Mouse (Mus musculus) hindbrain, embryonic 15.5 days (tissue): Measurements from ENCODE around the gene Phex. TPM values are rescaled to one million over a fixed set of nuclear protein-coding genes. Genes with fewer than 3 reads are reported as not detected.

Experiments
- ATAC-seq: fragments of 200-750 bp; cut with Nextera tagmentation; 2 replicates; pipeline ENCODE4 v1.8.0; 2017; ENCODE audit warnings: low read depth, moderate number of reproducible peaks, moderate TSS enrichment; ENCODE audit not compliant: low FRiP score
- H3K27ac ChIP-seq: fragments of 300-500 bp; sonication (generic); replicated peaks from 2 replicates; pipeline ENCODE4 v1.5.1; 2015; ENCODE audit warnings: mild to moderate bottlenecking, inconsistent platforms
- H3K27me3 ChIP-seq: fragments of 300-500 bp; sonication (generic); 2 replicates; pipeline ENCODE4 v1.6.1; 2015; ENCODE audit warnings: control low read depth, inconsistent platforms
- H3K36me3 ChIP-seq: fragments of 300-500 bp; sonication (generic); 2 replicates; pipeline ENCODE4 v1.6.1; 2015; ENCODE audit warnings: control low read depth, inconsistent platforms
- H3K4me1 ChIP-seq: fragments of 300-500 bp; sonication (generic); replicated peaks from 2 replicates; pipeline ENCODE4 v1.6.1; 2015; ENCODE audit warnings: control low read depth, inconsistent platforms
- H3K4me2 ChIP-seq: fragments of 300-500 bp; sonication (generic); 2 replicates; pipeline ENCODE4 v1.6.1; 2015; ENCODE audit warnings: moderate library complexity, mild to moderate bottlenecking, inconsistent platforms
- H3K4me3 ChIP-seq: fragments of 300-500 bp; sonication (generic); 2 replicates; pipeline ENCODE4 v1.5.1; 2015; ENCODE audit warnings: mild to moderate bottlenecking, inconsistent platforms
- H3K9ac ChIP-seq: fragments of 300-500 bp; sonication (generic); 2 replicates; pipeline ENCODE4 v1.6.1; 2015; ENCODE audit warnings: inconsistent platforms
- H3K9me3 ChIP-seq: fragments of 300-500 bp; sonication (generic); 2 replicates; pipeline ENCODE4 v1.6.1; 2016; ENCODE audit warnings: control low read depth, inconsistent platforms
- WGBS: fragments of 180-500 bp; shearing (Covaris S2); methylation state at CpG from one replicate; pipeline ENCODE4 v1.1.7; 2015; 5-methylcytosine and 5-hydroxymethylcytosine counted together
- polyA plus RNA-seq: library from polyadenylated mRNA; unstranded; fragments of >200 nt; fragmentation: Nextera tagmentation; extraction: Ambion mirVana; gene quantifications from 2 replicates; pipeline ENCODE4 v1.2.1, GENCODE M21; 2015

Gene Phex
- 0.18 and 0.26 TPM in 2 replicates for polyA plus RNA-seq

GRCm38 (mm10) chrX:157415212-157415611, at the start of gene Phex:
TSS of gene Phex (minus strand) at chrX:157415312.
- no peak within 1 kb of the TSS for H3K9ac ChIP-seq
- no peaks in the 10 kb centered on the region for H3K4me1 ChIP-seq
- no peak for ATAC-seq
- H3K36me3 ChIP-seq: no peaks in the 10 kb centered on the region
- H3K9me3 ChIP-seq: no peaks in the 10 kb centered on the region
- no peaks in the 10 kb centered on the region for H3K27me3 ChIP-seq
- H3K4me3 ChIP-seq: no peak within 1 kb of the TSS
- no peak within 1 kb of the TSS for H3K4me2 ChIP-seq
- WGBS: 63% methylated on average over 5 of the region's 5 CpGs
- H3K27ac ChIP-seq: no peak within 1 kb of the TSS

DNA sequence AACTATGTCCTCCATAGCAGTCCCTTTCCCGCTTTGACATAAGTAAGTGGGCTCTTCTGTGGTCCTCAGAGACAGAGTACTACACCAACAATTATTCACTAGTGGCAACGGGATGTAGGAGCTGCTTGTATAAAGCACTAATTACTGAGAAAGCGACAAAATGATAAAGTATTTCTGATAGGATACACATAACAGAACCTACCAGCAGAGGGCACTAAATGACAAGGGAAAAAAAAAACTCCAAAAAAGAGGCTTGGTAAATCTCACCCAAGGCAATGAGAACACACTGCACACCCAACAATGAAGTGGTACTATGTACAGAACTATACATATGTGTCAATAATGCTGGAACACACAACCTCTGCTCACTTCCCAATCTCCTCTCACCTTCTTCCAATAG, 47.6 kb upstream of the Phex start:
- 72% methylated on average over 3 of the region's 3 CpGs for WGBS
- H3K4me2 ChIP-seq: no peak overlapping the region
- 0 out of 2 replicates have a peak, but pooled peaks cover 2% of the 10 kb centered on the region for H3K36me3 ChIP-seq
- H3K27ac ChIP-seq: no peak overlapping the region
- no peaks in the 10 kb centered on the region for H3K27me3 ChIP-seq
- H3K4me3 ChIP-seq: no peak overlapping the region
- no peaks in the 10 kb centered on the region for H3K4me1 ChIP-seq
- H3K9me3 ChIP-seq: no peaks in the 10 kb centered on the region
- H3K9ac ChIP-seq: no peak overlapping the region
- no peak for ATAC-seq

DNA sequence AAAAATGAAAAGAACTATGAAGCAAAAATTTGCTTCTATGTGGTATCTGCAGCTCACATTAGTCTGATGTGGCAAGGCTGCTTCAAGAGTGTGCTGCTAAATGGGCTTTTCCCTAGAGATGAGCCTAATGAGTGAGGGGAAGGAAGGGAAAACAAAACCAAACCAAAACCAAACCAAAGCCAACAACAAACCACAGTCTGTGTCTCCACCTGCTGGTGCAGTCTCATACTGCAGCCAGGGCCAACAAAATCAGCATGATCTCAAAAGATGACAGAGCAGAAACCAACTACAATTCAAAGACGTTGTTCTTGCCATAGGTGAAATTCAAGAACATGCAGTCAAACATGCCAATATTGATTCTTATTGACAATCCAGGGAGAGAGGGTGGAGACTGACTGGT, 39.3 kb upstream of the Phex start:
- Histone ChIP-seq H3K4me2 (no peak overlapping the region), H3K27me3 (no peaks in the 10 kb centered on the region), H3K9ac (no peak overlapping the region), H3K4me3 (no peak overlapping the region), H3K27ac (no peak overlapping the region), H3K36me3 (no peaks in the 10 kb centered on the region), H3K4me1 (no peaks in the 10 kb centered on the region), H3K9me3 (no peaks in the 10 kb centered on the region)
- ATAC-seq: no peak
- WGBS: 50% methylated on average over 1 of the region's 1 CpGs

GRCm38 (mm10) chrX:157449000-157449399, 33.9 kb upstream of the Phex start:
- WGBS: 83% methylated on average over 1 of the region's 1 CpGs
- H3K9ac ChIP-seq: no peak overlapping the region
- H3K36me3 ChIP-seq: no peaks in the 10 kb centered on the region
- no peak overlapping the region for H3K4me2 ChIP-seq
- H3K27me3 ChIP-seq: no peaks in the 10 kb centered on the region
- ATAC-seq: no peak
- no peak overlapping the region for H3K27ac ChIP-seq
- H3K4me1 ChIP-seq: no peaks in the 10 kb centered on the region
- no peak overlapping the region for H3K4me3 ChIP-seq
- no peaks in the 10 kb centered on the region for H3K9me3 ChIP-seq

- H3K4me1 ChIP-seq: no peaks in the 10 kb centered on the region
- H3K27ac ChIP-seq: no peak overlapping the region
- H3K4me3 ChIP-seq: no peak overlapping the region
- WGBS: 68% methylated on average over 6 of the region's 6 CpGs
- no peak for ATAC-seq
- no peaks in the 10 kb centered on the region for H3K36me3 ChIP-seq
- H3K4me2 ChIP-seq: no peak overlapping the region
- no peaks in the 10 kb centered on the region for H3K9me3 ChIP-seq
- no peak overlapping the region for H3K9ac ChIP-seq
- H3K27me3 ChIP-seq: no peaks in the 10 kb centered on the region
These were observed 32.3 kb upstream of the Phex start for GRCm38 (mm10) chrX:157447431-157447830.

- Histone ChIP-seq H3K4me1 (no peaks in the 10 kb centered on the region), H3K4me3 (no peak overlapping the region), H3K9me3 (no peaks in the 10 kb centered on the region), H3K27me3 (no peaks in the 10 kb centered on the region), H3K27ac (no peak overlapping the region), H3K4me2 (no peak overlapping the region), H3K36me3 (no peaks in the 10 kb centered on the region), H3K9ac (no peak overlapping the region)
- WGBS: 65% methylated on average over 1 of the region's 1 CpGs
- ATAC-seq: no peak
These were observed 19.7 kb upstream of the Phex start for GRCm38 (mm10) chrX:157434768-157435167.

DNA sequence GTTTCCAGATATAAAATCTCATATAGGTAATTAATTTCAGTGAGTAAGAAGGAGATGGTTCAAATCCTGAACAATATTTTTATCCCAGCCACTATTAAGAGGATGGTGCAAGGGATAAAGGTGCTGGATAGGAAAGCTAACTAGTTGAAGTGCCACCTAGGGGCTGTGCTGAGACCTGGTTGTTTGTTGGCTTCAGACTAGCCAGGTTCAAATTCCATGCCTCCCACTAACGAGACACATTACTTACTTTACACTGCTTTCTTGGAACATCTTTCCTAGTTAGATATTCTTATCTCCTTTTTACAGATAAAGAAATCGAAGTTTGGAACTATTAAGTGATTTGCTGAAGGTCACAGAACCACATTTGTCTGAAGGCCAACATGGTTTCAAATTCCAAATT, 4.3 kb upstream of the Phex start:
- Histone ChIP-seq H3K27me3 (no peaks in the 10 kb centered on the region), H3K9me3 (no peaks in the 10 kb centered on the region), H3K4me2 (no peak overlapping the region), H3K36me3 (no peaks in the 10 kb centered on the region), H3K4me1 (no peaks in the 10 kb centered on the region), H3K9ac (no peak overlapping the region), H3K4me3 (no peak overlapping the region), H3K27ac (no peak overlapping the region)
- 76% methylated on average over 2 of the region's 2 CpGs for WGBS
- ATAC-seq: no peak

DNA sequence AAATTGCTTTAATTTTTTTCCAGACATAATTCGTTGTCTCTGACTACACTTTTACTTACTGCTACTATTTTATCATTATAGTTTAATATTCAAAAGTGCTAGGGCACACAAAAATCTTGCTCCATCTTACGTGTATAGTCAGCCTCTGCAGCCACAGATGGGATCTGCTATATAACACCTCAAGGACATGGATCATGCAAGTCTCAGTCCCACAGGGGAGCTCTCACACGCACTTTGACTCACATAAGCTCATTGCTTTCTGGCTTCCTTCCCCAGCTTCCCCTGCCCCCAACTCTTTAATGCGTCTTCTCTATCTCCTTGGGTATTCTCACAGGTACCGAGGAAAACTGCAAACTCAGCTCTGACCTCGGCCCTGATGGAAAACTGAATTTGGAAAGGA, 10.2 kb downstream of the Phex start:
- Histone ChIP-seq H3K9ac (no peak overlapping the region), H3K27ac (no peak overlapping the region), H3K4me3 (no peak overlapping the region), H3K36me3 (no peaks in the 10 kb centered on the region), H3K4me2 (no peak overlapping the region), H3K9me3 (no peaks in the 10 kb centered on the region), H3K4me1 (no peaks in the 10 kb centered on the region), H3K27me3 (no peaks in the 10 kb centered on the region)
- 69% methylated on average over 6 of the region's 6 CpGs for WGBS
- ATAC-seq: no peak

GRCm38 (mm10) chrX:157391241-157391640, 23.9 kb downstream of the Phex start:
- H3K27me3 ChIP-seq: no peaks in the 10 kb centered on the region
- WGBS: 60% methylated on average over 2 of the region's 2 CpGs

DNA sequence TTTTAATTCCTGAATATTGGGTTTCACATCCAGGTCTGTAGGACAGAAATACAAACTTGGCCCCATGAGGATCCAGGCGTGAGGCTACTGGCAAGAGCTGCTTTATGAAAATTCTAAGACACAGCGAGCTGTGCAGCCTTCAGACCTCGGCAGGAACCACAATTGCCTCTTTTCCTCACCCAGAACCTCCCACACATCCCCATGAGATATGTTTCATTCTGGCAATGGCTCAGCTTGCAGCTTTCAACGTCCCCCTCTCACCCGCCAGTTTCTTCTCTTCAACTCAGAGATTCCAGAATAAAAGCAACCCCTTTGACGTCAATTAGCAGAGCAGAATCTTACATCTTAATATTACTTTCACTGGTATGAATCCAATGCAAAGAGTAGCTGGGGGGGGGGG, 25.0 kb downstream of the Phex start:
- Histone ChIP-seq H3K4me3 (no peak overlapping the region), H3K4me2 (no peak overlapping the region), H3K9ac (no peak overlapping the region), H3K36me3 (no peaks in the 10 kb centered on the region), H3K27me3 (no peaks in the 10 kb centered on the region), H3K27ac (no peak overlapping the region), H3K4me1 (no peaks in the 10 kb centered on the region), H3K9me3 (no peaks in the 10 kb centered on the region)
- WGBS: 74% methylated on average over 6 of the region's 6 CpGs
- ATAC-seq: no peak

More at GRCm38 (mm10) chrX:157391241-157391640, 23.9 kb downstream of the Phex start:
- no peak overlapping the region for H3K4me2 ChIP-seq
- no peak overlapping the region for H3K27ac ChIP-seq
- no peak overlapping the region for H3K4me3 ChIP-seq
- H3K9me3 ChIP-seq: no peaks in the 10 kb centered on the region
- no peak for ATAC-seq
- no peak overlapping the region for H3K9ac ChIP-seq
- H3K4me1 ChIP-seq: no peaks in the 10 kb centered on the region
- no peaks in the 10 kb centered on the region for H3K36me3 ChIP-seq

- Histone ChIP-seq H3K4me1 (no peaks in the 10 kb centered on the region), H3K27ac (no peak overlapping the region), H3K27me3 (no peaks in the 10 kb centered on the region), H3K4me2 (no peak overlapping the region), H3K9me3 (no peaks in the 10 kb centered on the region), H3K9ac (no peak overlapping the region), H3K4me3 (no peak overlapping the region), H3K36me3 (no peaks in the 10 kb centered on the region)
- no peak for ATAC-seq
- WGBS: 82% methylated on average over 3 of the region's 3 CpGs
These were observed 26.7 kb downstream of the Phex start for GRCm38 (mm10) chrX:157388419-157388818.

DNA sequence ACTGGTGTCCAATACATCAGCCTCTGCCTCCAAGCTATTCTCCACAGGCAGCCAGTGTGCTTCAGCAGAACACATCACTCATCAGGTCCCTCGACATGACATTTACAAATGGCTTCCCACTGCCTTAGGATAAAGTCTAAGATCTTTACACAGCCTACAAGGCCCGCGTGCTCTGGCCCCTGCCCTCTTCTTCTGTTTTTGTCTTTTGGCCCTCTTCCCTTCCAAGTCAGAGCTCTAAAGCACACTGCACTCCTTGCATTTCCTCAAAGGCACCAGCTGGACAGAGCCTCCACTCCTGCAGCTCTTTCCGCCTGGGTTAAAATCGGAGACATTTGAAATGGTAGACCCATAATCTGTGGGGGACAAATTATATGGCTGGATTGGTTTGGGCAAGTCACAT, 28.1 kb downstream of the Phex start:
- Histone ChIP-seq H3K4me3 (no peak overlapping the region), H3K9ac (no peak overlapping the region), H3K36me3 (no peaks in the 10 kb centered on the region), H3K9me3 (no peaks in the 10 kb centered on the region), H3K4me2 (no peak overlapping the region), H3K27me3 (no peaks in the 10 kb centered on the region), H3K4me1 (no peaks in the 10 kb centered on the region), H3K27ac (no peak overlapping the region)
- no peak for ATAC-seq
- 70% methylated on average over 5 of the region's 5 CpGs for WGBS

GRCm38 (mm10) chrX:157378822-157379221, 36.3 kb downstream of the Phex start:
- ATAC-seq: no peak
- H3K27ac ChIP-seq: no peak overlapping the region
- 58% methylated on average over 10 of the region's 10 CpGs for WGBS
- no peak overlapping the region for H3K4me3 ChIP-seq
- H3K4me1 ChIP-seq: no peaks in the 10 kb centered on the region
- no peak overlapping the region for H3K4me2 ChIP-seq
- no peaks in the 10 kb centered on the region for H3K36me3 ChIP-seq
- H3K9ac ChIP-seq: no peak overlapping the region
- H3K9me3 ChIP-seq: no peaks in the 10 kb centered on the region
- H3K27me3 ChIP-seq: no peaks in the 10 kb centered on the region
